Mouse (Mus musculus): ENCODE data around the gene Pnmal2.

Pnmal2 gene

GRCm38 (mm10) chr7:16944061-16944807, at the start of gene Pnmal2:
Gene Pnmal2, plus strand, starts transcription at chr7:16944682.
- peak; percentile 68 for DNase-seq

- peak; percentile 73 for DNase-seq
Measured at GRCm38 (mm10) chr7:16895000-16895399, 49.5 kb upstream of the Pnmal2 start.

GRCm38 (mm10) chr7:16895511-16895910, 49.0 kb upstream of the Pnmal2 start:
- no peak for DNase-seq

GRCm38 (mm10) chr7:16900526-16900925, 44.0 kb upstream of the Pnmal2 start:
- DNase-seq = no peak

GRCm38 (mm10) chr7:16903439-16903955, 41.0 kb upstream of the Pnmal2 start:
- DNase-seq = no peak

- no peak for DNase-seq
Measured at GRCm38 (mm10) chr7:16904120-16904675, 40.3 kb upstream of the Pnmal2 start.

GRCm38 (mm10) chr7:16905491-16906021, 38.9 kb upstream of the Pnmal2 start:
- DNase-seq = peak; percentile 33

GRCm38 (mm10) chr7:16906281-16906680, 38.2 kb upstream of the Pnmal2 start, which contains the start of gene Ptgir:
Gene Ptgir, plus strand, starts transcription at chr7:16906490.
- DNase-seq = no peak

GRCm38 (mm10) chr7:16906889-16907559, 37.5 kb upstream of the Pnmal2 start:
- no peak for DNase-seq

GRCm38 (mm10) chr7:16907842-16908241, 36.6 kb upstream of the Pnmal2 start:
- DNase-seq = no peak

GRCm38 (mm10) chr7:16908367-16908766, 36.1 kb upstream of the Pnmal2 start:
- DNase-seq = no peak

GRCm38 (mm10) chr7:16908859-16909258, 35.6 kb upstream of the Pnmal2 start:
- no peak for DNase-seq

- DNase-seq = no peak
Measured at GRCm38 (mm10) chr7:16909909-16910308, 34.6 kb upstream of the Pnmal2 start.

- no peak for DNase-seq
Measured at GRCm38 (mm10) chr7:16911904-16912303, 32.6 kb upstream of the Pnmal2 start.

- peak; percentile 29 for DNase-seq
Measured at GRCm38 (mm10) chr7:16912360-16912759, 32.1 kb upstream of the Pnmal2 start.

GRCm38 (mm10) chr7:16913806-16914452, 30.6 kb upstream of the Pnmal2 start:
- DNase-seq = peak; percentile 76

GRCm38 (mm10) chr7:16914453-16915343, 29.8 kb upstream of the Pnmal2 start:
- DNase-seq = no peak

- no peak for DNase-seq
Measured at GRCm38 (mm10) chr7:16915461-16916340, 28.8 kb upstream of the Pnmal2 start.

- DNase-seq = no peak
Measured at GRCm38 (mm10) chr7:16916342-16917265, 27.9 kb upstream of the Pnmal2 start.

- DNase-seq = no peak
Measured at GRCm38 (mm10) chr7:16917447-16917846, 27.0 kb upstream of the Pnmal2 start.

All from kidney, adult 9 months (tissue).